Mouse (Mus musculus) heart, adult 9 months (tissue): ENCODE results near the gene Cdk2.

Experiments
- DNase-seq, 2 experiments: peaks; one replicate each; pipeline ENCODE4 v3.0.0; 2022; ENCODE audit warnings: low spot score in 2 of 2

Cdk2 gene

GRCm38 (mm10) chr10:128703895-128704294, 936 bp downstream of the Cdk2 start, which contains the start of gene Pmel:
TSS of gene Pmel (plus strand) at chr10:128704195.
- DNase-seq = no peak

- no peak for DNase-seq
These were observed 2.4 kb downstream of the Cdk2 start for GRCm38 (mm10) chr10:128702328-128703007.

- DNase-seq = no peak
These were observed 4.1 kb downstream of the Cdk2 start for GRCm38 (mm10) chr10:128700712-128701111.

GRCm38 (mm10) chr10:128699611-128700010, 5.2 kb downstream of the Cdk2 start:
- DNase-seq = no peak

- no peak for DNase-seq
These were observed 5.8 kb downstream of the Cdk2 start for GRCm38 (mm10) chr10:128699006-128699405.

GRCm38 (mm10) chr10:128697072-128697725, 7.6 kb downstream of the Cdk2 start:
- no peak for DNase-seq

- peak; percentile 100 for DNase-seq
These were observed 8.6 kb downstream of the Cdk2 start, which contains the start of gene Rab5b for GRCm38 (mm10) chr10:128695992-128696807. TSS of gene Rab5b (minus strand) at chr10:128696264.

GRCm38 (mm10) chr10:128695411-128695991, 9.3 kb downstream of the Cdk2 start:
- DNase-seq = no peak

- DNase-seq = peak in 1 of 2 experiments; percentile 40
These were observed 30.3 kb downstream of the Cdk2 start for GRCm38 (mm10) chr10:128674469-128675008.

GRCm38 (mm10) chr10:128673763-128674468, 30.9 kb downstream of the Cdk2 start, which contains the start of gene Suox:
TSS of gene Suox (minus strand) at chr10:128674073.
- peak; percentile 81 to 85 for DNase-seq

GRCm38 (mm10) chr10:128671148-128671547, 33.7 kb downstream of the Cdk2 start:
- no peak for DNase-seq

- no peak for DNase-seq
These were observed 35.8 kb downstream of the Cdk2 start for GRCm38 (mm10) chr10:128668790-128669672.

- no peak for DNase-seq
These were observed 39.0 kb downstream of the Cdk2 start for GRCm38 (mm10) chr10:128665806-128666205.

- DNase-seq = no peak
These were observed 39.5 kb downstream of the Cdk2 start for GRCm38 (mm10) chr10:128665307-128665706.

GRCm38 (mm10) chr10:128664808-128665207, 40.0 kb downstream of the Cdk2 start:
- no peak for DNase-seq

GRCm38 (mm10) chr10:128663441-128664220, 41.2 kb downstream of the Cdk2 start:
- no peak for DNase-seq

GRCm38 (mm10) chr10:128662465-128662864, 42.4 kb downstream of the Cdk2 start:
- DNase-seq = no peak

GRCm38 (mm10) chr10:128659490-128659889, 45.3 kb downstream of the Cdk2 start:
- DNase-seq = no peak

GRCm38 (mm10) chr10:128657844-128658243, 47.0 kb downstream of the Cdk2 start:
- DNase-seq = no peak
